Mouse (Mus musculus): Measurements from ENCODE around the gene Cpne5.

DNA sequence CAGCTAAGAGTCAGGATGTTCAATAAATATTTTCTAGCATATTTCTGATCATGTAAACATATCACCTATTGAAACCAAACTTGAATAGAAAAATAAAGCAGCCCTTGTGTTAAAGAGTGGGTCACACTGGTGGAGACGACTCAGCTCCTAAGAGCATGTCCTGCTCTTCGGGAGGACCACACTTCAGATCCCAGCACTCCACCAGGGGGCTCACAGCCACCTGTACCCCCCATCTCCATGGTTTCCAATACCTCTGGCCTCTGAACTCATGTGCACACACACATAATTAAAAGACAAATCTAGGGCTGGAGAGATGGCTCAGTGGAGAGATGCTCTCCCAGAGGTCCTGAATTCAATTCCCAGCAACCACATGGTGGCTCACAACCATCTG, 24.3 kb upstream of the Cpne5 start:
- TF ChIP-seq POLR2AphosphoS2 (IDR thresholded peaks at IDR 0.05; ENCODE audit: low read length) (no peak), TAL1 (IDR thresholded peaks at IDR 0.05; ENCODE audit: low read length) (no peak)
